Mouse (Mus musculus) MEL (cell line): ENCODE results near the gene Tm9sf4.
A peak's percentile ranks its signal among the peaks of the same experiment; 100 is the strongest.

Experiments used
- CTCF ChIP-seq, 3 experiments: IDR thresholded peaks in 2 of 3; conservative IDR thresholded peaks in 1 of 3; 2 replicates each; pipeline ENCODE4 v1.5.1; 2011 to 2012; ENCODE audit warnings: low read length in 3 of 3, low read depth in 2 of 3, mild to moderate bottlenecking in 2 of 3, improper control_type of control experiment in 1 of 3, inconsistent platforms in 1 of 3, mixed read lengths in 1 of 3, moderate library complexity in 1 of 3; ENCODE audit not compliant: control insufficient read depth in 1 of 3, insufficient read depth in 1 of 3, poor library complexity in 1 of 3, severe bottlenecking in 1 of 3
- POLR2A ChIP-seq, 2 experiments: IDR thresholded peaks; 2 replicates each; pipeline ENCODE4 v1.6.1; 2011 to 2012; ENCODE audit warnings: low read length in 2 of 2, mild to moderate bottlenecking in 2 of 2, control low read depth in 1 of 2, improper control_type of control experiment in 1 of 2, low read depth in 1 of 2, moderate library complexity in 1 of 2; ENCODE audit not compliant: control insufficient read depth in 1 of 2, insufficient read depth in 1 of 2, poor library complexity in 1 of 2
- POLR2AphosphoS2 ChIP-seq: IDR thresholded peaks from 2 replicates; pipeline ENCODE4 v1.6.1; 2011; ENCODE audit warnings: low read length, improper control_type of control experiment
- POLR2AphosphoS5 ChIP-seq: IDR thresholded peaks from 2 replicates; pipeline ENCODE4 v1.6.1; 2012; ENCODE audit warnings: low read depth, borderline replicate concordance, mild to moderate bottlenecking, inconsistent platforms, low read length, moderate library complexity, mixed read lengths

GRCm38 (mm10) chr2:153147715-153148114 is 13.4 kb upstream of the Tm9sf4 start:
- peak; percentile 73 to 90 (median 84) for TF ChIP-seq CTCF (IDR thresholded peaks at IDR 0.05 in 2 of 3, conservative IDR thresholded peaks at IDR 0.05 in 1 of 3; ENCODE audit: control insufficient read depth in 1 of 3, insufficient read depth in 1 of 3, low read depth in 2 of 3, low read length in 3 of 3, poor library complexity in 1 of 3, severe bottlenecking in 1 of 3)
- no peak for TF ChIP-seq POLR2AphosphoS5
- no peak for TF ChIP-seq POLR2AphosphoS2
- TF ChIP-seq POLR2A (IDR thresholded peaks at IDR 0.05; ENCODE audit: control insufficient read depth in 1 of 2, insufficient read depth in 1 of 2, low read depth in 1 of 2, low read length in 2 of 2, poor library complexity in 1 of 2) = no peak
